Mouse (Mus musculus) neural tube, embryonic 12.5 days (tissue): Measurements from ENCODE around the gene Foxa1. TPM values are rescaled to one million over a fixed set of nuclear protein-coding genes. Genes with fewer than 3 reads are reported as not detected.

Experiments used
- ATAC-seq: fragments of 200-750 bp; cut with Nextera tagmentation; 2 replicates; pipeline ENCODE4 v1.8.0; 2017; ENCODE audit warnings: low read depth, mild to moderate bottlenecking, moderate TSS enrichment, moderate library complexity; ENCODE audit not compliant: low FRiP score
- H3K27ac ChIP-seq: fragments of 300-500 bp; sonication (generic); 2 replicates; pipeline ENCODE4 v1.5.1; 2016
- H3K27me3 ChIP-seq: fragments of 300-500 bp; sonication (generic); replicated peaks from 2 replicates; pipeline ENCODE4 v1.6.1; 2016; ENCODE audit warnings: mild to moderate bottlenecking
- H3K36me3 ChIP-seq: fragments of 300-500 bp; sonication (generic); 2 replicates; pipeline ENCODE4 v1.6.1; 2016; ENCODE audit warnings: mild to moderate bottlenecking
- H3K4me1 ChIP-seq: fragments of 300-500 bp; sonication (generic); 2 replicates; pipeline ENCODE4 v1.6.1; 2016
- H3K4me2 ChIP-seq: fragments of 300-500 bp; sonication (generic); replicated peaks from 2 replicates; pipeline ENCODE4 v1.6.1; 2016; ENCODE audit warnings: mild to moderate bottlenecking
- H3K4me3 ChIP-seq: fragments of 300-500 bp; sonication (generic); 2 replicates; pipeline ENCODE4 v1.5.1; 2016
- H3K9ac ChIP-seq: fragments of 300-500 bp; sonication (generic); 2 replicates; pipeline ENCODE4 v1.6.1; 2016; ENCODE audit warnings: mild to moderate bottlenecking
- H3K9me3 ChIP-seq: fragments of 300-500 bp; sonication (generic); 2 replicates; pipeline ENCODE4 v1.6.1; 2016; ENCODE audit warnings: mild to moderate bottlenecking
- WGBS: fragments of 180-500 bp; shearing (Covaris S2); methylation state at CpG from one replicate; pipeline ENCODE4 v1.1.7; 2016; 5-methylcytosine and 5-hydroxymethylcytosine counted together
- polyA plus RNA-seq: library from polyadenylated mRNA; unstranded; fragments of >200 nt; fragmentation: Nextera tagmentation; extraction: Ambion mirVana; gene quantifications from 2 replicates; pipeline ENCODE4 v1.2.1, GENCODE M21; 2016

Foxa1 gene
- polyA plus RNA-seq, 1 experiment from 2014 or later: 1.3 TPM

DNA sequence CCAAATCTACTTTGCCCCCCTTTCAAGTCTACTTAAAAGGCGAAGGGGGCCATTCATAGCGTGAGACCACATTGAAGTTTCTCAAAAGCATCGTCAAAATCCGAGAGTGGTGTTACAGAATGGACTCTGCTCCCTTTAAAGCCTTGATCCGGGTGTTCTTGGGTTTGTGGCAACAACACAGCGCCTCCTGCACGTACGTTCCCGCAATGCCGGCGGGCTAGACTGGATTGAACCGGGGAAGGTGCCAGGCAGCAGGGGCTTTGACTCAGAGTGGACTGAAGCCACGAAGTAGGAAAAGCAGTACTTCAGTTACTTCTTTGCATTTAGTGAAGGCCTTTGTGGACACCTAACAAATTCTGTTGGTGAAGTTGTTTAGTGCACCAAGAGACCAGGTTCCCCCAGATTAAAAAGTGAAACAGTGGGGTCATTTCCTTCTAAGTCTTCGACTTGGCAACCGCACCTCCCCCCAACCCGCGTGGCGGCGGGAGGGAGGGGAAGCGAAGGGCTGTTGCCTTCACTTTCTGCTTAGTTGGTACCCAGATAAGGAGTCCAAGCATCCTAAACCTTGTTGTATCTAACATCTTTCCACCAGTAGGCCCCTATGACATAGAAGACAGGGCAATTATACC lies 1.8 kb upstream of the Foxa1 start:
- WGBS: under 1% methylated on average over 20 of the region's 20 CpGs
- ATAC-seq: no peak
- H3K27me3 ChIP-seq: peaks cover 95% of the 10 kb centered on the region
- H3K4me1 ChIP-seq: peaks cover 16% of the 10 kb centered on the region
- H3K36me3 ChIP-seq: no peaks in the 10 kb centered on the region
- H3K27ac ChIP-seq: no peak overlapping the region
- H3K4me2 ChIP-seq: no peak overlapping the region
- no peak overlapping the region for H3K9ac ChIP-seq
- H3K4me3 ChIP-seq: no peak overlapping the region
- H3K9me3 ChIP-seq: no peaks in the 10 kb centered on the region

DNA sequence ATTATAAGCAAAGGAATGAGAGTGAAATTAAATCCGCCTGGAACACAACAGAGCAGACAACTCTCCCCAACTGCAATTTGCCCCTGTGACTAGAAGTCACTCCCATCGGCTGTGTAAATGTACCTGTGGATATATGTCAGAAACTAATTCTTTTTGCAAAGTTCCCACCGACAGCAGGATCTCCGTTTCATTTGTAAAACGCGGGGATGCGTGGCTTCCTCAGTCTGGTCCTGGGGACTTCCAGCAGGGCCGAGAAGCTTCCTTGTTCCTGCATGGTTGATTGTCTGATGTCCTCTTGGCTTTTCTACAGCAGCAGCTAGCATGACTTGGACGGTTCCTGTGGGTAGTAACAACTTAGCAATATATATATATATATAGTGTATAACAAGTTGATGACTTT lies 1.2 kb upstream of the Foxa1 start:
- H3K27me3 ChIP-seq: peaks cover 95% of the 10 kb centered on the region
- no peak overlapping the region for H3K9ac ChIP-seq
- WGBS: 2% methylated on average over 9 of the region's 9 CpGs
- no peaks in the 10 kb centered on the region for H3K9me3 ChIP-seq
- H3K4me2 ChIP-seq: no peak overlapping the region
- no peak for ATAC-seq
- H3K27ac ChIP-seq: no peak overlapping the region
- H3K4me1 ChIP-seq: peaks cover 16% of the 10 kb centered on the region
- no peaks in the 10 kb centered on the region for H3K36me3 ChIP-seq
- H3K4me3 ChIP-seq: no peak overlapping the region

DNA sequence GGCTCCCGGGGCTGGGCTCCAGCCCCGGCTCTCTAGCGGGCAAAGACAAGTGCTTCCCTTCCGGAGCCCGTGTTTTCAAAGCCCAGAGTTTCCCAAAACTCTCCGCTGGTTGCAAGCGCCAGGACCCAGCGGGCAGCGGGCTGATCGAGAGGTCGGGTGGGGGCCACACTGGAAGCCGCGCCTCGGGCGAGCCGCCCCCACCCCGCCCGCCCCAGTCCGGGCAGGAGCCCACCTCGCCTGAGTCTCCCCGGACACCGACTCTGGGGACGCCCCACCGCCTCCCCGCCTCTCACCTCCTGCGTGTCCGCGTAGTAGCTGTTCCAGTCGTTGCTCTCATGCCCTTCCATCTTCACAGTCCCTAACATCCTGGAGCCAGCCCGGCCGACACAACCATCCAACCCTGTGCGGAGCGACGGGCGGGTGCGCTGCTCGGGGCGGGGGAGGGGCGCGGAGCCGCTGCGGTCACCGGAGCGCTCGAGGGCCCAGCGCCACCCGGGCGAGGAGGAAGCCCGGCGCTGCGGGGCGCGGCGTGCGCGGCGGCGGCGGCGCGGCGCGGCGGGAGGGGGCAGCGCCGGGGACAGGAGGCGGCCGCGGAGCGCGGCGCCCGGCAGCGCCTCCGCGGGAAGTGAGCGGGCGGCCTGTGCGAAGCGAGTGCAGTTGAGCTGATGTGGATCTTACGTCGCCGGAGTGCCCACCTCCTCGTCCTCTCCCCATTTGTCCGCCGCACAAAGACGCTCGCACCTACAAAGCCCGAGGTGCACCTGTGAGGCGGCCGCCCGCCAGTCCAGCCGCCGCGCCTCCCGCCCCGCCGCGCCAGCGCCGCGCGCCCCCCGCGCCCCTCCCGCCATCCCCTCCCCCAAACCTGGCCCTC lies 1.1 kb downstream of the Foxa1 start:
- Histone ChIP-seq H3K27me3 (peaks cover 95% of the 10 kb centered on the region), H3K9me3 (no peaks in the 10 kb centered on the region), H3K36me3 (no peaks in the 10 kb centered on the region), H3K9ac (peak overlapping the region; percentile 7; the same call in 1 of the 2 replicates), H3K4me2 (peak overlapping the region; percentile 69), H3K4me3 (peak overlapping the region; percentile 39), H3K4me1 (peaks cover 22% of the 10 kb centered on the region), H3K27ac (no peak overlapping the region)
- ATAC-seq: peak; percentile 49; the same call in 1 of the 2 replicates
- WGBS: under 1% methylated on average over 95 of the region's 106 CpGs

DNA sequence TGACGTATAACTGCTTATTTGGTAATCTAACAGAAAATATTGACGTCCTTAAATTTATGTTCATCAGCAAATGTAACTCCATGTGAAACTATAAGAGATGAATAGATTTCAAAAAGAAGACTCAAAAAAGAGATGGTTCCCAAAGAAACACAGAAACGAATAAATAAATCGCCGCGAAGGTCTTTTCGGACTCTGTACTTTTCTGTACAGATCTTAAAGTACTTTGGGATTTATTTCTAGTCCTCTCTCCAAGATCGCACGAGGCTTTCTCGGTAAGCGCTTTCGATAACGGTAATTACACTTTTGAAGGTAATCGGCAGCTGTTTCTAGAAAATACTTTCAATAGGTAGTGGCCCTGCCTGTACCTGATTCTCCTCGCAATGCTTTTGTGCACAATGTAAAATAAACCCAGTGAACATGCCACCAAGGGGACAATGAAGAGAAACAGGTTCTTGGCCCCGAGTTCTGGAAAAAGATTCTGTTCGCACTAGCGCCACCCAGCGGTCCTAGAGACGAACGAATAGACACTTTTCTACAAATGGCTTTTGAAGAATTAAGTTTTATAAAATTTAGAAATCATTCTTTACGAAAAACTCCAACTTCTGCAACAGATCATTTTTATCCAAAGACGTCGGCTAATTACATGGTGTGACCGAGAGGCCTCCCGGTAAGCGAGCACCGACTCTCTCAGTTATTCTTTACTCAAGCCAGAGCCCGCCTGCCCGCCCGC lies 1.9 kb downstream of the Foxa1 start:
- no peaks in the 10 kb centered on the region for H3K36me3 ChIP-seq
- no peak overlapping the region for H3K27ac ChIP-seq
- ATAC-seq: no peak

DNA sequence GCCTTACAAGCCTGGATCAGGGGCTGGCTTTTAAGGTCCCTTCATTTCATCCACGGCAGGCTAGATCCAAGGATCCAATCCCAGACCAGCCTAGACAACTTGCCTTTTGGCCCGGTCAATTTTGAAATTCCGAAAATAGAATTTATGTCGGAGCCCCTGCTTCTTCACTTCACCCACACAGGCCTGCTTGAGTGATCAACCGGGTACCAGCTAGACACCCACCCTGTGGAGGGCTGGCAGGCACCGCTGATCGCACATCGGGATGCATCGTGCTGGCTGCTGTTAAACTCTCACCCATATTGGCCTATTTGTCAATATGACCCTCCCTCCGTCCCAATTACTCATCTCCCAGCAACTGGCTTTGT lies 3.1 kb downstream of the Foxa1 start:
- Histone ChIP-seq H3K4me1 (peaks cover 28% of the 10 kb centered on the region), H3K4me2 (no peak overlapping the region), H3K27me3 (peaks cover 84% of the 10 kb centered on the region), H3K9me3 (no peaks in the 10 kb centered on the region), H3K4me3 (no peak overlapping the region), H3K9ac (no peak overlapping the region), H3K27ac (no peak overlapping the region), H3K36me3 (no peaks in the 10 kb centered on the region)
- WGBS: 2% methylated on average over 10 of the region's 10 CpGs
- ATAC-seq: no peak

More for the DNA sequence above, 1.9 kb downstream of the Foxa1 start:
- 1% methylated on average over 31 of the region's 31 CpGs for WGBS
- Histone ChIP-seq H3K9me3 (no peaks in the 10 kb centered on the region), H3K9ac (0 out of 2 replicates have a peak overlapping the region, but pooled peaks have one; percentile 7), H3K4me2 (peak overlapping the region; percentile 69), H3K27me3 (peaks cover 87% of the 10 kb centered on the region), H3K4me3 (peak overlapping the region; percentile 39), H3K4me1 (peaks cover 22% of the 10 kb centered on the region)

DNA sequence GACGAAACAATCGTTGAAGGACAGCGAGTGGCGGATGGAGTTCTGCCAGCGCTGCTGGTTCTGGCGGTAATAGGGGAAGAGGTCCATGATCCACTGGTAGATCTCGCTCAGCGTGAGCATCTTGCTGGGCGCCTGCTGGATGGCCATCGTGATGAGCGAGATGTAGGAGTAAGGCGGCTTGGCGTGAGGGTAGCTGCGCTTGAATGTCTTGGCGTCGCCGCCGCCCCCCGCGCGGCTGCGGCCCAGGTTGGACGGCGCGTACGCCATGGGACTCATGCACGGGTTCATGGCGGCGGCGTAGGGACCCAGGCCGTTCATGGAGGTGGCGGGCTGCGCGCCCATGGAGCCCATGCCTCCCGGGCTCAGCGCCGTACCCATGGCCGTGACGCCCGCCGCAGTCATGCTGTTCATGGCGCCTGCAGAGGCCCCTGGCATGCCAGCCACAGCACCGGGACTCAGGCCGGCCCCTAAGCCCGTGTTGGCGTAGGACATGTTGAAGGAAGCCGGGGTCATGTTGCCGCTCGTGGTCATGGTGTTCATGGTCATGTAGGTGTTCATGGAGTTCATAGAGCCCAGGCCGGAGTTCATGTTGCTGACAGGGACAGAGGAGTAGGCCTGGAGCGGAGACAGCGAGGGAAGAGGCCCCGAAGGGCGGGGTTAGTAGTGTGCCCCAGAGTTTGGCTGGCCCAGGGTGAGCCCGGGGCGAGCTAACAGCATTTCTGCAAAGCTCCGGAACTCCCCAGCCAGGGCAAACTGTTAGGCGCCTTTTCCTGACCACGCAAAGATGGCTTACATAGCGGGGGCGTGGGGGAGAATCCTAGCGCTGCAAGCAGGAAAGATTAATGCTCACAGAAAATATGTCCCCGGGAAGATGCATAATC lies 3.7 kb downstream of the Foxa1 start:
- WGBS: 1% methylated on average over 63 of the region's 63 CpGs
- Histone ChIP-seq H3K9me3 (no peaks in the 10 kb centered on the region), H3K4me3 (peak overlapping the region; percentile 1; the same call in 1 of the 2 replicates), H3K4me1 (peaks cover 31% of the 10 kb centered on the region), H3K9ac (no peak overlapping the region), H3K27me3 (peaks cover 82% of the 10 kb centered on the region), H3K27ac (no peak overlapping the region), H3K4me2 (peak overlapping the region; percentile 41), H3K36me3 (no peaks in the 10 kb centered on the region)
- no peak for ATAC-seq

DNA sequence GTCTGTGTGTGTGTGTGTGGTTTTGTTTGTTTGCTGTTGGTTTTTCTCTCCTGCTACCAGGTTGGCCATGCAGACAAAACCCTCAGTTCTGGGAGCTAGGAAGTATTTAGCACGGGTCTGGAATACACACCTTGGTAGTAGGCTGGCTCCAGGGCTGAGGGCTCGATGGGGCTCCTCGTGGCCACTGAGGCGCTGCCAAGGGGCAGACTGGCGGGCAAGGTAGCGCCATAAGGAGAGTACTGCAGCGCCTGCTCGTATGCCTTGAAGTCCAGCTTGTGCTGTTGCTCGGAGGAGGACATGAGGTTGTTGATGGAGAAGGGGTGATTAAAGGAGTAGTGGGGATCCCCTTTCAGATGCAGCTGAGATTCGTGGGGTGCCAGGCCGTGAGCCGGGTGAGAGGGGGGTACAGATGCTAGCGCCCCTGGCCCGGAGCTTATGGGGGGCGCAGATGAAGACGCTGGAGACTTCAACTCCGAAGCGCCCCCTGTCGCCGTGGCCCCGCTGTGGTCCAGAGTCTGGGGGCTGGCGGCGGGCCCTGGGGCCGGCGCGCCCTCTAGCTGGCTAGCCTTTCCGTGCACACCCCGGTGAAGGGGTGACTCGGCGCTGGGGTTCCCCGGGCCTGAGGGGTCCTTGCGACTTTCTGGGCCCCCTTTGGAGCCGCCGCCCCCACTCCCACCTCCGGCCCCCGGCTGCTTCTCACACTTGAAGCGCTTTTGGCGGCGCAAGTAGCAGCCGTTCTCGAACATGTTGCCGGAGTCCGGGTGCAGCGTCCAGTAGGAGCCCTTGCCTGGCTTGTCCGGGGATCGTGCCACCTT lies 4.6 kb downstream of the Foxa1 start:
- peaks cover 31% of the 10 kb centered on the region for H3K4me1 ChIP-seq
- no peak overlapping the region for H3K9ac ChIP-seq
- H3K9me3 ChIP-seq: no peaks in the 10 kb centered on the region
- under 1% methylated on average over 46 of the region's 46 CpGs for WGBS
- H3K27me3 ChIP-seq: peaks cover 77% of the 10 kb centered on the region
- 0 out of 2 replicates have a peak overlapping the region, but pooled peaks have one; percentile 1 for H3K4me3 ChIP-seq
- no peak overlapping the region for H3K27ac ChIP-seq
- peak overlapping the region; percentile 41 for H3K4me2 ChIP-seq
- H3K36me3 ChIP-seq: no peaks in the 10 kb centered on the region
- ATAC-seq: no peak

DNA sequence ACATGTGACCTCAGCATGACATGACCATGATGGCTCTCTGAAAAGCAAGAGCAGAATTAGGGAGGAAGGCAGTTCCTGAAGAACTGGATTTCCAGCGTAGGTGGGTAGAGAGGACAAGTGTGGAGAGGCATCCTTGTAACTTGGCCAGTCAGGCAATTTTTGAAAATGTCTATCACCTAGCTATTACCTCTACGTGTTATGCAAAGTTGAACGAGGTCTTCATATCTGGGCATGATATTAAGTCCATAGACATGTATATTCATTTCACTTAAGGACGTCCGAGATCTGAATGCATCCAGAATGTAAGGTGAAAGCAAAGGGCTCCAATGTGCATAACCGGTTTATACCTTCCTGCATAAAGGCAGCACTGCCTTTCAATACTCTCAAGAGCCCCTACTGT lies 5.6 kb downstream of the Foxa1 start:
- H3K36me3 ChIP-seq: no peaks in the 10 kb centered on the region
- no peak overlapping the region for H3K9ac ChIP-seq
- 6% methylated on average over 6 of the region's 6 CpGs for WGBS
- H3K27me3 ChIP-seq: peaks cover 77% of the 10 kb centered on the region
- H3K4me3 ChIP-seq: no peak overlapping the region
- no peak for ATAC-seq
- peaks cover 24% of the 10 kb centered on the region for H3K4me1 ChIP-seq
- no peak overlapping the region for H3K4me2 ChIP-seq
- H3K9me3 ChIP-seq: no peaks in the 10 kb centered on the region
- H3K27ac ChIP-seq: no peak overlapping the region

DNA sequence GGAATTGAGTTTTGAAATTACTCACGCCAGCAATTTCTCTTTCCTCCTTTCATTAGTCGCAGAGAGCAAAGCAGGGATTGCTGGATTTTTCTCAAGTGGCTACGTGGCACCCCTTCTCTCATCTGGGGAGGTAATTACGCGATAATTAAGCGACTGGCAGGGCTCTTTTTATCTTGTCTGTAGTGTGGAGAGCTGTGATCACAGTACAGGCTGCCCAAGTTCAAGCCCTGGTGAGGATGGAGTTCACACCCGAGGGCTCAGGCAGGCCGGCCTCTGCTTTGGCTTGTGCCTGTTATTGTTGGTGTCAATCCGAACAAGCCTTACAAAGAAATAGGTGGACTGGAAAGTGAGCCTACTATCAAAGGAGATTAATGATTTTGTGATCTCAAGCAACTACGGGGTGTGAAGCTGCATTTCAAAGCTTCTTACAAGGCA lies 7.1 kb downstream of the Foxa1 start:
- Histone ChIP-seq H3K4me2 (peak overlapping the region; percentile 62), H3K27ac (no peak overlapping the region), H3K9ac (no peak overlapping the region), H3K4me3 (no peak overlapping the region), H3K27me3 (peaks cover 78% of the 10 kb centered on the region), H3K9me3 (no peaks in the 10 kb centered on the region), H3K36me3 (no peaks in the 10 kb centered on the region), H3K4me1 (peaks cover 23% of the 10 kb centered on the region)
- under 1% methylated on average over 10 of the region's 10 CpGs for WGBS
- no peak for ATAC-seq

DNA sequence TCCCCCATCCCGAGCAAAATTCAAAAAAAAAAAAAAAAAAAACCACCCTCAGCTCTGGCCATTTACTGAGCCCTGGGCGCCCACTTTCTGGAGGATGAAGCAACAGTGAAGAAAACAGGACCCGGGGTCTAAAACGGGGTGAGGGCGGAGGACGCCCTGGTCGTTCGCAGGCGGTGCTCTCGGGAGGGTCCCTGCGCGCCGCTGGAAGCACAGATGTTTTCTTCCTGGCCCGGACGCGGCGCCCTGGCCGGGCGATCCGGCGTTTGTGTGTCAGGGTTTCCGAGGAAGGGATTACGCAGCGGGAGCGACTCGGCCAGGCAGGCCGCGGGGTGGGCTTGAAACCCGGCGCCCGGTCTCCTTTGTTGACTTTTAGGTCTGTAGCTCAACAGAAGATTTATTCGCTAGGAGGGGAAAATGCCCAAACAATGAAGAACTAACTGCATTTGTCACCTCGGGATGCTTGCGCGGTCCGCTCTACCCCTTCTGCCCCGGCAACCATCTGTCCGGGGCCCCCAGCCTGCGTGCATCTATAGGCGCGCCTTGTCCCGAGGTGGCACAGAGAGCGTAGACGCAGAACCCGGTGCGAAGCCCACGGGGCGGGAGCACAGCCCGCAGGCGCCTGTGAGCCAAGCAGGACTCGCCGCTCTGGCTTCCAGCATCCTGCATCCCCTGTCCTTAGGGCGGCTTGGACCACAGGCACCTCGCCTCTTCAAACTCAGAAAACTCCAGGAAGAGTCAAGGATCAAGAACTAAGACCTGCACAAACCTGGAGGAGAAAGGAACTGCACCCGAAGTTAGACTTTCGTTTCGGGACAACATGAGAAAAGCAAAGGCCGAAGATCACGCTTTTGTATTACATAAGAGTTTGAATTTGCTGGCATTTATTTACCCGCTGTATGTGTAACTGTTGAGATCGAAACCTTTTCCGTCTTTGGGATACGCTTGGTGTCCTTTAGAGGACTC lies 7.8 kb downstream of the Foxa1 start:
- ATAC-seq: peak; percentile 73
- H3K27ac ChIP-seq: no peak overlapping the region
- WGBS: under 1% methylated on average over 63 of the region's 63 CpGs
- H3K27me3 ChIP-seq: peaks cover 79% of the 10 kb centered on the region
- H3K9ac ChIP-seq: 0 out of 2 replicates have a peak overlapping the region, but pooled peaks have one; percentile 44
- peaks cover 23% of the 10 kb centered on the region for H3K4me1 ChIP-seq
- no peaks in the 10 kb centered on the region for H3K36me3 ChIP-seq
- peak overlapping the region; percentile 23 for H3K4me3 ChIP-seq
- H3K4me2 ChIP-seq: peak overlapping the region; percentile 62
- no peaks in the 10 kb centered on the region for H3K9me3 ChIP-seq
